Mouse (Mus musculus) brain, embryonic 14.5 days (tissue): ENCODE results near the gene Wasf1.

Experiments
- CTCF ChIP-seq: fragments of 200-500 bp; IDR thresholded peaks from 2 replicates; pipeline ENCODE4 v1.5.1; 2012; ENCODE audit warnings: inconsistent platforms, mild to moderate bottlenecking, moderate library complexity, borderline replicate concordance; ENCODE audit not compliant: insufficient read depth, insufficient read length; ENCODE audit errors: extremely low read depth
- POLR2A ChIP-seq: fragments of 200-500 bp; IDR thresholded peaks from 2 replicates; pipeline ENCODE4 v1.6.1; 2012; ENCODE audit warnings: mild to moderate bottlenecking, inconsistent platforms, borderline replicate concordance; ENCODE audit not compliant: poor library complexity, insufficient read depth, insufficient read length, severe bottlenecking; ENCODE audit errors: extremely low read depth

GRCm38 (mm10) chr10:40896656-40897055, 13.4 kb downstream of the Wasf1 start:
- TF ChIP-seq CTCF (no peak), POLR2A (no peak)
